Mouse (Mus musculus) kidney, adult 2 months (tissue): ENCODE results near the gene 5730596B20Rik.

Experiments
- CTCF ChIP-seq: fragments of 200-500 bp; conservative IDR thresholded peaks from 2 replicates; pipeline ENCODE4 v1.5.1; 2011; ENCODE audit warnings: low read depth, mild to moderate bottlenecking, control low read depth, low read length, moderate library complexity, mixed read lengths; ENCODE audit not compliant: insufficient read depth, insufficient read length
- POLR2A ChIP-seq: fragments of 200-500 bp; IDR thresholded peaks from one replicate; pipeline ENCODE4 v1.6.1; 2011; ENCODE audit warnings: low read depth, low read length, control low read depth

DNA sequence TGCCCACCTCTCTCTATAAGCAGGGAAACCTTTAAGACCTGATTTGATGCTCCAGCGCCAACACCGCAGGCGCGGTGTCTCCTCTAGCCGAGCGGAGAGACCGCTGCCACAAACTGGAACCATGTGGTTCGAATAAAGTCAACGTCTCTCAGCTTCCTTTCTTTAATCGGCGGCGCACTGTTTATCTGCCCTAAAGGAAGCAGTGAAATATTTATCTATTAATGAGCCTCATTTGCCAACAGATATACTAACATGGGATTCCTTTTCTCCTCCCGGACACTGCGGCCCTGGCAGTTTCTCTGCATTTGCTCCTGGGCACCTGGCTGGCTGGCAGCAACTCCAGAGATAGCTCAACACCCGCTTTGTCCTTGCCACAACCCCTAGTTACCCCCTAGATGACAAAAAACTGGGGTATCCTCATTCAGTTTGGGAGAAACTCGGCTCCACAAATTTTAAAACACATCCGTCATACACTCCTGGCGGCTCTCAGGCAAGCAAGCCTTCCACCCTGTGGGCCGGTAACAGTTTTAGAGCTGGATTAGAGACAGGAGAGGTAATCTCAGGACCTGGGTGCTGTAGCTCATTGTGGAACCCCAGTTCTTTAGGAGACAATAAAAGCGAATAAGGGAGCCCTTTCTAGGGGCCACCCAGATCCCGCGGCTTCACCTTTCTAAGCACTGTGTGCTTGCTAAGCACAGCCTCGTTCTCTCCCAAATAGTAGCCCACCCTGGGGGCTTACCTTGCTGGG lies 40.8 kb downstream of the 5730596B20Rik start:
- no peak for TF ChIP-seq POLR2A
- no peak for TF ChIP-seq CTCF
